Mouse (Mus musculus) Patski (cell line): Measurements from ENCODE around the gene Thsd7b. TPM values are rescaled to one million over a fixed set of nuclear protein-coding genes. Genes with fewer than 3 reads are reported as not detected.
A peak's percentile ranks its signal among the peaks of the same experiment; 100 is the strongest.

Experiments used
- ATAC-seq: fragments of 100-300 bp; one replicate; pipeline ENCODE4 v1.8.0; 2021
- CTCF ChIA-PET: fragments of 350-600 bp; sonication (Branson Sonifier 250); formaldehyde crosslinking; loops from one replicate; lab custom pipeline; 2022; ENCODE audit warnings: inconsistent platforms; lab: Charles Lee
- POLR2A ChIA-PET: fragments of 350-600 bp; sonication (Branson Sonifier 250); formaldehyde crosslinking; loops from one replicate; lab custom pipeline; 2022; ENCODE audit warnings: antibody characterized with exemption, inconsistent platforms; lab: Charles Lee
- DNase-seq: peaks from one replicate; pipeline ENCODE4 v3.0.0-alpha.2; 2011; ENCODE audit warnings: low read depth, low spot score
- H3K27me3 ChIP-seq: fragments of 371-371 bp; one replicate; pipeline ENCODE4 v1.5.1; 2021
- CTCF ChIP-seq: fragments of 100-300 bp; IDR thresholded peaks from one replicate; pipeline ENCODE4 v1.5.1; 2021
- in situ Hi-C: fragments of 300-500 bp; cut with MboI; formaldehyde crosslinking; loops from 3 replicates; pipeline ENCODE4 v1.11.1; 2018; ENCODE audit warnings: low pct_unique_long_range_greater_than_20kb, mixed read lengths
- polyA plus RNA-seq: library from polyadenylated mRNA; unstranded; gene quantifications from one replicate; pipeline ENCODE4 v1.2.3, GENCODE M21; 2021

Gene Thsd7b
- polyA plus RNA-seq = 0.18 TPM

DNA sequence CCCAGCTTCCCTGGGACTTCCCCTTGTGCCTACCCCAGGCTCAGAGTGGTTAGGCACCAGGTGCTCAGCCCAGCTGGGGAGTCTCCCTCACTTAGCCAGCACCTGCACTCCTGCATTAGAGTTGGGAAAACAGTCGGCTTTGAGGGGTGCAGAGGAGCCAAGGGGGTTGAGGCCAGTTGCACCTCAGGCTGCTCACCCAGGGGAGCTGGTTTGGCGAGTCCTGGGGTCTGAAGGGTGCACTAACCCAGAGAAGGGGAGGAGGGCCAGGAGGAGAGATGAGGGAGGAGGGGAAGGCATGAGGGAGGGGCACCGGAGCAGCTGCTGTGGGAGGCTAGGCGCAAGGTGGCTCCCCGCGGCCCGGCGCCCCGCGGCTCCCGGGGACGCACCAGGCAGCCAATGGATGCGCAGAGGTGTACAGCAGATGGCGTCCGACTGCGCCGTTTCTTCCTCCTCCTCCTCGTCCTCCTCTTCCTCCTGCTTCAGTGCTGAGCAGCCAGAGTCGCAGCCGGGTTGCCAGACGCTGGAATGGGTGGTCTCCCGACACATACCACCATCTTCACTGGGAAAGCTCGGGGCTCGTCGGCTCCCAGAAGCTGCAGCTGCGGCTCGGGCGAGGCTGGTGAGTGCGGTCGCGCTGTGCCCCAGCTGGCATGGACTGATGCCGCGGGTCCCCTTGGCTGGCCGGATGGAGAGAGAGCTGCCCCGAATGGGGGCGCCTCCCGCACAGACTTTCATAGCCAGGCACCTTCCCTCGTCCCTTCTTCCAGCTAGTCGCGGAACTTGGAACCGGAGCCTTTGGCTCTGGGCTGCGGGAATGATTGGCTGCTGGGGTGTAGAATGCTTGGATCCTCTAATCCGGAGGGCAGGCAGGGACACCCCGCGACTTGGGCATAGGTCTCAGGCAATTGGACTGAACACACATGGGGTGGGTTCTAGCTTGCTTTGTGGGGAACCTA, at the start of gene Thsd7b:
Gene Thsd7b (plus strand): TSS at position 321 of the 956 bp plus-strand sequence.
- ATAC-seq (peak; percentile 15), DNase-seq (no peak)
- H3K27me3 ChIP-seq = peaks cover 41% of the 10 kb centered on the region
- in situ Hi-C loops = no loop called here
- no peak for TF ChIP-seq CTCF
- ChIA-PET POLR2A (no interaction called here), CTCF (no interaction called here)

DNA sequence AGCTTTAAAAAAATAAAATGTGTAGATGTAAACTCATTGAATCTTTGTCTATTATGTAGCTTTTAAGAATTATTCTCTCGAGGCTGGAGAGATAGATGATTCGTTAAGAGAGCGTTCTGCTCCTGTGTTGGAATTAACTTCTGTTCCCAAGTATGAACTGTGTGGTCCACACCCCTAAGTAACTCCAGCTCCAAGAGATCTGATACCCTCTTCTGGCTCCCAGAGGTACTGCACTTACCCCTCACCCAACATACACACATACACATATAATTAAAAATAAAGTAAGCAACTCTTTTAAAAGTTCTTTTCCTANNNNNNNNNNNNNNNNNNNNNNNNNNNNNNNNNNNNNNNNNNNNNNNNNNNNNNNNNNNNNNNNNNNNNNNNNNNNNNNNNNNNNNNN, 28.8 kb upstream of the Thsd7b start:
- POLR2A ChIA-PET = no interaction called here
- CTCF ChIA-PET = interaction anchor here (0.7 to 1.4 kb wide), 4 partner anchors 9 to 190 kb away, joined by 3 to 6 read pairs (median 3); no protein-coding TSS in a partner anchor
- H3K27me3 ChIP-seq = peaks cover 5% of the 10 kb centered on the region
- in situ Hi-C loops = no loop called here
- TF ChIP-seq CTCF = peak; percentile 80
- no peak for DNase-seq
- ATAC-seq = peak; percentile 73

DNA sequence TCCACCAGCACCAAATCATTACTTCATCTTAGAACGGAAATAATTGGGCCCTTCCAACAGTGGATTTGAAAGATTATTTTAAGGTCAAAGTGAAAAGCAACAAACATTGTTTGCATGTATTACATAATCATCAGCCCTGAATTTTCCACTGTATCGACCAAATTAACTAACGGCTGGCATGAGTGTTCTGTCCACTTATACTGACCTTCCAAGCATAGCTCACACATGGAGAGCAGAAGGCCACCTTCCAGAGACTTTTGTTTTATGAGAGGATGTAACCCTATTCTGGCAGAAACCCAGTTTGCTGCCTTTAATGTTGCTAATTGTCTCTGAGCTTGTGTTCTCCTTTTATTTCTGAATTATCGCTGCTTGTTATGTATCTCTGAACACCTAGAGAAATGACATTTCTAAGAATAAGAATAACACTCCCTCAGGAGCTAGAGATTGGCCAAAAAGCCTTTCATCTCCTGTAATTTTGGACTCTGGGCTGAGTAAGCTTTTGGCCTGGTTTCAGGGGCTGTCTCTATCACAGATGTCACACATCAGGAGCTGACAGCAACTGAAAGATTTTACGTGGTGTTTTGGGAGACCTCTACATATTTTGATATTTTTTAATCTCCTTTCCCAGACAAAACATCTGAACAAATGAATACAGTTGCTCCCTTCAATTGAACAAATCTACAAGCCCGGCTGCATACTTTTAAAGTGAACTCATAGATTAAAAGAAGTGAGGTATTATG, 22.2 kb upstream of the Thsd7b start:
- no peak for TF ChIP-seq CTCF
- ATAC-seq = no peak
- in situ Hi-C loops = no loop called here
- ChIA-PET CTCF (no interaction called here), POLR2A (no interaction called here)
- no peaks in the 10 kb centered on the region for H3K27me3 ChIP-seq
- no peak for DNase-seq

DNA sequence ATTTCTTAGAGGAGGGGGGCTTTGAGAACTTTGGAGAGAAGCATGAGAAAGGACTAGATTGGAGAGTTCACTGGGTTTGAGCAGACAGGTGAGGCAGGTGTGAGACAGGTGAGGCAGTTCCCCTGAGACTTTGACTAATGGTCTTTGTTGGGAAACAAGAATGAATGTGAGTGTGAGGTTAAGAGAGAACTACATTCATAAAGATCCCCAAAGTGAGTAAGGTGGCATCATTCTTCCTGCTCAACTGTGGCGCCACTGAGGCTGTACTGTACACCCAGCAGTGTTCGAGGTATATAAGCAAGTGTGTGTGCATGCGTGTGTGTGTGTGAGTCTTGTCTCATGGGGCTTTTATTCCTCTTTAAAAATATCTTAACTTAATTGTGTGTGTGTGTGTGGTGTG, 6.4 kb upstream of the Thsd7b start:
- ATAC-seq = no peak
- in situ Hi-C loops = no loop called here
- peaks cover 7% of the 10 kb centered on the region for H3K27me3 ChIP-seq
- no peak for TF ChIP-seq CTCF
- ChIA-PET POLR2A (no interaction called here), CTCF (no interaction called here)
- no peak for DNase-seq

DNA sequence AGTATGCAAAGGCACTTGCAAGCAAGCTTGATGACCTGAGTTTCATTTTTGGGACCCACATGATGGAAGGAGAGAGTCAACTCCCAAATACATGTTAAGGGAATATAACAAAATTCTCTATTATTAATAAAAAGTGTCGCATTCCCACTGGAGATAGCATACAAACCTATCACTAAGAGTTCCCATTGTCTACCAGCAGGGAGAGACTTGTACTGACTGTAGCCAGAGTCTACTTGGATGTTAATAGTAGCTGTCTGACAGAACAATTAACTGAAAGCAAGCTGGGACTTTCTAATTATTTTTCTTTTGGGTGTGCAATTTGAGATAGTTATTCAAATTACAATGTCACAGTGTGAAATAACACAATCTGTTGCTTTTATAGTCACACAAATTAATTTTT, 31.1 kb downstream of the Thsd7b start:
- ChIA-PET CTCF (interaction anchor here (1.4 kb wide), 1 partner anchor 15 kb away, joined by 4 read pairs; no protein-coding TSS in a partner anchor), POLR2A (interaction anchor here (0.7 kb wide), 1 partner anchor 840 kb away, joined by 3 read pairs; no protein-coding TSS in a partner anchor)
- no peak for TF ChIP-seq CTCF

DNA sequence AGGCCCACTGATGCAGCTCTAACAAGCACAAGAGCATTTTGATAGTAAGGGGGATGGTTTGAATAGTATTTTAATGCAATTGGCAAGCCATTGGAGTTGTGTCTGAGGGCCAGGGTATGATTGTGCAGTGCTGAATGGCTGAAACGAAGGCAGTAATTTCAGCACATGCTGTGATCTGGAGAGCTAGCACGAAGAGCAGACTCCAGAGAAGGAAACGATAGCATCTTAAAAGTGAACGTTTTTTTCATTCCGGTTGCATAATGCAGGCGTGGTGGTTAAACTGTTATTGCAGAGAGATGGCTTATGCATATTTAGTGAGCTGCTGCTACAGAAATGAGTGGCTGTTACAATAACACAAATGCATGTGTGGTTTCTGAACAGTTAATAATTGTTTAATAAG, 51.3 kb downstream of the Thsd7b start:
- peaks cover 2% of the 10 kb centered on the region for H3K27me3 ChIP-seq
- ATAC-seq (no peak), DNase-seq (no peak)
- no peak for TF ChIP-seq CTCF
- ChIA-PET CTCF (no interaction called here), POLR2A (no interaction called here)
- in situ Hi-C loops = no loop called here

More for the DNA sequence above, 31.1 kb downstream of the Thsd7b start:
- in situ Hi-C loops = no loop called here
- peaks cover 18% of the 10 kb centered on the region for H3K27me3 ChIP-seq
- DNase-seq = no peak
- no peak for ATAC-seq

DNA sequence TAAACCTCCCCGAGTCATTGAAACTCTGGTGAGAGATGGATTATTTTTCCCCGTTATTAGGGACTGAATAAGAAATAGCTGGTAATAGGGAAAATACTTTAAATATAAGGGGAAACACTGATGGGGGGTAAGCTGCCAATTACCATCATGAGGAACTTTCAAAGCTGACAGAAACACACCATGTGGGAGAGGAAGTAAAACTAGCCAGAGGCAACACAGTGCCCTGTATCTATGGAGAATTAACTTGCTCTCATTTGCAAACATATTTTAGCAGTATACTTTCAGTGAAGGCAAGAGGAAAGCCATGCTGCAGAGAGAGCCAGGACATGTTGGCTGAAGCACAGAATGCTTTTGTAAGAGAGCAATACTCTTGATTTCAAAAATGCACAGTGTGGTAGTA, 51.7 kb downstream of the Thsd7b start:
- DNase-seq (no peak), ATAC-seq (no peak)
- H3K27me3 ChIP-seq = peaks cover 2% of the 10 kb centered on the region
- in situ Hi-C loops = no loop called here
- ChIA-PET POLR2A (no interaction called here), CTCF (no interaction called here)
- no peak for TF ChIP-seq CTCF

DNA sequence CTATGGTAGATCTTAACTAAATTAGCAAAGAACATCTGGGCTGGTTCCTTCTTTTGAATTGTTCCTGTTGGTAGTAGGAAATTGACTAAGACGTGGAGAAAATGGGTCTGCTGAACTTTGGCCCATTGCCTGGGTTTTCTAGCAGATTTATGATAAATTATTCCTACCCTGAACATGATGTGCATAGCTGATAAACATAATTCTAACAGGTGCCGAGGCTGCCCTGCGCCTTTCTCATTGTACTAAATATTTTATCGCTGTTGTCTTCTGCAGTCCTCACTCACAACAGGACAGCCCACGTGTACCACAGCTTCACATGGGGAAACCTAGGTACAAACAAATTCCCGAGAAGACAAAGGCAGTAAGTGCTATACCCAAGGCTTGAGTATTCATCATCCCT, 83.5 kb downstream of the Thsd7b start:
- DNase-seq = no peak
- no peak for TF ChIP-seq CTCF
- H3K27me3 ChIP-seq = no peaks in the 10 kb centered on the region
- in situ Hi-C loops = no loop called here
- ATAC-seq = no peak
- CTCF ChIA-PET = no interaction called here
- POLR2A ChIA-PET = no interaction called here

DNA sequence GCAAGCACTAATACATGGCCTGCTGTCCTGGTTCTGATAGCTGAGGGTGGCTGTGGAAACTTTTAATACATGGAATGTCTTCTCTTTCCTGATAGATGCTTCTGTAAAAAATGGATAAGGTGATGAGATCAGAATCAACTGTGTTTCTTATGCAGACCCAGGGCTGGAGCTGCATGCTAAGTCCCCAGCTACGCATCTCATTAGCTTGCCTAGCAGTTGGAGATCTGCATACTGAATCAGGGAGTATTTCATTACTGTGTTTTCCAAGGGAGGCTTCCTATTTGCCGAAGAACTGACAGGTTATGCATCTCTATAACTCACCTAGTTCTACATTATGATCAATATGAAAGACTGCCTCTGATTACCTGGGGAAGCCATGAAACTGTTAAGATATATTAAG, 84.3 kb downstream of the Thsd7b start:
- CTCF ChIA-PET = no interaction called here
- H3K27me3 ChIP-seq = no peaks in the 10 kb centered on the region
- POLR2A ChIA-PET = no interaction called here
- DNase-seq (no peak), ATAC-seq (no peak)
- in situ Hi-C loops = no loop called here
- TF ChIP-seq CTCF = no peak

DNA sequence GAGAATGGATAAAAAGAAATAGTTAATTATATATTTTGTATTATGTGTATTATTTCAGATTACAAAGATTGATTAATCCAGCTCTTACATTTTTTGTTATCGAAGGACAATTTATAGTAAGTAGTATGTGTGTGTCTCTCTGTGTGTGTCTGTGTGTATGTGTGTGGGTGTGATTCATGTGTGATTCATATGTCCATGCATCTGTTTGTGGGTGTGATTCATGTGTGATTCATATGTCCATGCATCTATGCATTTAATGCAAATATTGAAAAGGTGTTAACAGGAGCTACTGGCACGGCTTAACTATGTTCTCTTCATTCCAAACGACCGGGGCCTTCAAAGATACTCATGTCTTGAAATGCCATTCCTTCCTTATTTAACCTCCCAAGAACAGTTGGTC, 90.3 kb downstream of the Thsd7b start:
- TF ChIP-seq CTCF = no peak
- H3K27me3 ChIP-seq = peaks cover 3% of the 10 kb centered on the region
- no peak for DNase-seq
- POLR2A ChIA-PET = no interaction called here
- in situ Hi-C loops = no loop called here
- CTCF ChIA-PET = no interaction called here
- ATAC-seq = no peak

DNA sequence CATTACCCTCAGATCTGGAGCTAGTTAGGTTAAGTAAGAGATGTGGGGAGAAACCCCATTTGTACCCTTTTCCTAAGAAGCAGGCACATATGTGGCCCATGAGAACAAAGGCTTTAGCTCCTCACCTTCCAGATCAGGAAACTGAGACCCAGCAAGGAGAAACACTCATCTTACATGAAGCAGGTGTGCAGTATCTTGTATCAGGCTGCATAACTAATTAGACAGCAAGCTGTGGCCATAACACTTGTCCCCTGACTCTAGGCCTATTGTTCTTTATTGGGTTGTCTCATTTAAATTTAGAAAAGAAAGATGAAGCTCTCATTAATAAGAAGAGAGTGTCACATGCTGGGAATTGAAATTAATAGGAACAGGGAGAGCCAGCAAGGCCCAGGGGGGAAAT, 91.7 kb downstream of the Thsd7b start:
- CTCF ChIA-PET = interaction anchor here (1.2 kb wide), 1 partner anchor 9 kb away, joined by 3 read pairs; no protein-coding TSS in a partner anchor
- no peak for TF ChIP-seq CTCF
- DNase-seq (no peak), ATAC-seq (no peak)
- POLR2A ChIA-PET = no interaction called here
- H3K27me3 ChIP-seq = peaks cover 9% of the 10 kb centered on the region
- in situ Hi-C loops = no loop called here
